Mouse (Mus musculus) kidney, adult 11 months (tissue): ENCODE results near the gene Rab7b.

Experiments used
- DNase-seq: peaks from one replicate; pipeline ENCODE4 v3.0.0; 2022

Gene Rab7b

DNA sequence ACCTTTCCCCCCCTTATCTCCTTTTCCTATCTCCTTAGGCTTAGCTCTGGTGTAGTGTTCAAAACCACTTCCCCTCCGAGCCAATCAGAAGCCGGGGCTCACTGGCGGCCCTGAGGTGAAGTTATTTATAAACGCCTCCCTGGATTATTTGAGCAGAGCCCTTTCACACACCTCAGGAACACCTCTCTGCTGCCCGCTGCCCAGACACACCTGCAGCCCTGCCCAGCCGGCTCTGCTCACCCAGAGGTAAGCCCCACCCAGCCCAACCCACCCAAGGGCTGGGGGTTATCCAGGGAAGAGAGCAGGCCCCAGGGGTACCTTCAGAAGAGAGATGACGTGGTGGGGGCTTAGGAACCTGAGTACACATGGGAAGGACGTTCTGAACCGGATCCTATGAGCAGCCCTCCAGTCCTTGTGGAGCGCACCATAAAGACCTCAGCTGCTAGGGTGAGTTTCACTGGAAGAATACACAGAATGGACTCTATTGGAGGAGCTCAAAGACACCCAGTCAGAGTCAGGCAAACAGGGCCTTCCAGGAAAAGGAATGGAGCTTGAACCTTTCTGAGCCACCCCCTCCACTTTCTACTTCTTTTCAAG, 55.5 kb downstream of the Rab7b start, which contains the start of gene Slc26a9:
Slc26a9 (plus strand) TSS at position 155 of the 597 bp plus-strand sequence.
- no peak for DNase-seq

DNA sequence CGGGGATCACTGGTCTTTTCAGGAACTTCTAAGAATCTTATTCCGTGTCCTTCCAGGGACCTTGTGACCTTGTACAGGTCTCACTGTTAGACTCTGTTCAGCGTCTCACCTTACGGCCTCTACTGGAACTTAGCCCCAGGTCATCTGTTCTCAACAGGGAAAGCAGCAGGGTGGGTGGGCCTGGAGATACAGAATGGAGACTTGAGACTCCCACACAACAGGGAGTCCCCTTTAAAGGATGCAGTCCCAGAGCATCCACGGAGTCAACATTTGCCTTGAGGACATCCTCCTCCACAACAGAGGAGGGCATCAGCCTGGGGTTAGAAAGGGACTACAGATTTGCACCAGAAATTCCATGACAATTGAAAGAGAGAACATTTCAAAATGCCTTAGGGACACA, 56.9 kb downstream of the Rab7b start:
- no peak for DNase-seq

DNA sequence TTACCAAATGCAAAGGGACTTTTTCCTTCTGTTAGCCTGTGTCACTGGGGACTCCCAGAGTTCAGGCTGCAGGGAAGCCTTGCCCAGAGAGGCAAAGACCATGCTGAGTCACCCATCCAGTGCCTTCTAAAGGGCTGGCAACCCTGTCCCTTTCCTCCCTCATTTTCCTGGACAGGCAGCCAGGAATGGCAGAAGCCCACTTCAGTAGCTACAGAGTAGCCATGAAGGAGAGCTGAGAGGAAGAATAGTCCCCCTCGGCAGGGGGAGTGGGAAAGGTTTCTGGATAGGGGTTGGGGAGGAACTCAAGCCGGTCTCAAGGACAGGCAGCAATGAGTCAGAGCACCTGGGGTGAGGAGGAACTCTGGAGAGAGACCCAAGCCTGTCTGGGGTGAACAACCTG, 59.3 kb downstream of the Rab7b start:
- no peak for DNase-seq

DNA sequence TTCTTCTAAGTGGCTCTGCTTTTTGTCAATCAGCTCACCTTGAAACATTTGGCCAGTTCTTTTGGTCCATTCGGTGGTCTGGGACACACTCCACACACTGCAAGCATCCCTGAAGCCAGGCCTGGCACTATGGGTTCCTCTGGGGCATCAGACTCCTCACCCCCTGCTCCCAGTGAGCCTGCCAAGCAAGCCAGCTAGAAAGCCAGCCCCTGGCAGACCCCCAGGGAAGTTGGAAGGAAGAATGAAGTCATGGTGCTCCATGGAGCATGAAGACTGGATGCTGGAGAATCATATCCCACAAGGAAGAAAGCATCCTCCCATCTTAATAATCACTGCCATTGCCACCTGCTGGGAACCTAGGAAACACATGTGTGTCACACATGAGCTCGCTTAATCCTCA, 60.1 kb downstream of the Rab7b start:
- DNase-seq, result no peak

DNA sequence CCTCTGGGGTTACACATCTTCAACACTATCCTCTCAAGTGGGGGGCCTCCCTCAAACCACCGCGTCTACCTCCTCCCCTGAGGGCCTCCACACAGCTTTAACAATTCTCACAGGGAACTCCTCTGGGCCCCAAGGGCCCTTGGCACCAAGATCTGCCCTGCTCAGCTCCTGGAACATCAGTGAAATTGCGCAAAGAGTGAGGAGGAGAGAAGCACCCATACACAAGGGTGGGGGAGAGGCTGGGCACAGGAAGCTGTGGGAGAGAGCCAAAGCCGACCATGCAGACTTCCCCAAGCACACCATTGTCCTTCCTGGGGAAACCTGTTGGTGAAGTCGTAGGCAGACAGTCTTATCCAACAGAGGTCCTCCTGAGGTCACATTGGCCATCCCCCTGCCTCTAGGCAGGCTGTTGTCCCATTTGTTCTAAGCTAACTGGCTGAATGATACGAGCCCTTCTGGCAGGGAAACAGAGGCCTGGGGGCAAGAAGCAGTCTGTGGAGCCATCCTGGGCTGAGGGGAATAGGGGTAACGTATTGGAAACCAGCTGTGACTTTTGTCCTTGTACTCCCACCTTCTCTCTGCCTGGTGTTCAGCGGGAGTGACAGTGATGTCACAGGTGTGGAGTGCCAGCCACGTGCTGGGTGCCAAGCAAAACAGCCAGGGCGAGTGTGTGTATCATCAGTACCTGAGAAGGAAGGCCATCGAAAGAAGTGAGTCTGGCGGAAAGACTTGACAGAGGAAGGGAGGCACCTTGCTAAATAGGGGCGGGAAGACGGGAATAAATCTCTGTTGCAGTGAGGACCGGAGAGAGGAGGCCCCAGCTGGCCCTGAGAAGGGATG, 61.4 kb downstream of the Rab7b start:
- DNase-seq, result no peak

DNA sequence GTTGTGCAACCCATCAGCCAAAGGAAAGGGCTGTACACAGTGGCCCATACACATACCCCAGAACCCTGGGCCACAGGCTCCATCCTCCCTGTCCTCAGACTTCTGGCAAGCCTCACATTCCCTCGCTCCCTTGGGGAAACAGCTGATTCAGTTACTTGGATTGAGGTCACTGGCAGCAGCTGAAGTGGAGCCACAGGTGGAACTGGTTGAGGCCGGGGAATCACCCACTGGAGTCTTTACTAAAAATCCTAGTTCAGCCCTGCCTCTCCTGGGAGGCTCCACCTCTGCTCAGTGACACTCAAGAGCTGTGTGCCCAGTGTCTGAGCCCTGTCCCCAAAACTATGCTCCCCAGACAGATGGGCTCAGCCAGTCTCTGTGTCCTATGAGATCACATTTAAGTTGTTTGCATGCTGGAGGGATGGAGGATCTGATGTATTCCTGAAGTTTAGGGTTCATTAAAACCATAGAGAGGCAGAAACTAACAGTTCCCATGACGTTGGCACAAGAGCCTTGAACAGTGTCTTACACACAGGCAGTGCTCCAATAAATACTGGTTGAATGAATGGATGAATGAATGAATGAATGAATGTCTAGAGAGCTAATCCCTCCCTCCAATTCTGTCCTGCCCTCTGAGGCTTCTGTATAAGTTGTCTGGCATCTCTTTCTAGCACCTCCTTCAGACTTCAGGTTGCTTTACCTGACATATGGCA, 62.8 kb downstream of the Rab7b start:
- no peak for DNase-seq

DNA sequence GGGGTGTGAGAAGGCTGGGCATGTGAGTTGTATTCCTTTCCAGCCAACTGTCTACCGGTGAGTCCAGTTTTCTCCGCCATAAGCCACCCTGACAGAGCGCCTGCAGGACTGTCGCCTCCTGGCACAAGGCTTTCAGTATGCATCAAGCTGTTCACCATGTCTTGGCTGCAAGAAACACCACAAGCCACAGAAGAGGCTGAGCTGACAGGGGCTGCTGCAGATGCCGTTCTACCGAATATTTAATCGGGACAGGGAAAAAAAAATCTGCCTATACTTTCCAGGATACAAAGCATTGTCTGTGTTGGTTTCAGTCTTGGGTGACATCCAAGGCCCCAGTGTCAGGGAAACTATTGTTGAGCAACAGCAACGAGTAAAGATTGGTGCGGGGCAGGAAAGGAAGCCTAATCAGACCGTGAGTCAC, 63.4 kb downstream of the Rab7b start:
- no peak for DNase-seq

DNA sequence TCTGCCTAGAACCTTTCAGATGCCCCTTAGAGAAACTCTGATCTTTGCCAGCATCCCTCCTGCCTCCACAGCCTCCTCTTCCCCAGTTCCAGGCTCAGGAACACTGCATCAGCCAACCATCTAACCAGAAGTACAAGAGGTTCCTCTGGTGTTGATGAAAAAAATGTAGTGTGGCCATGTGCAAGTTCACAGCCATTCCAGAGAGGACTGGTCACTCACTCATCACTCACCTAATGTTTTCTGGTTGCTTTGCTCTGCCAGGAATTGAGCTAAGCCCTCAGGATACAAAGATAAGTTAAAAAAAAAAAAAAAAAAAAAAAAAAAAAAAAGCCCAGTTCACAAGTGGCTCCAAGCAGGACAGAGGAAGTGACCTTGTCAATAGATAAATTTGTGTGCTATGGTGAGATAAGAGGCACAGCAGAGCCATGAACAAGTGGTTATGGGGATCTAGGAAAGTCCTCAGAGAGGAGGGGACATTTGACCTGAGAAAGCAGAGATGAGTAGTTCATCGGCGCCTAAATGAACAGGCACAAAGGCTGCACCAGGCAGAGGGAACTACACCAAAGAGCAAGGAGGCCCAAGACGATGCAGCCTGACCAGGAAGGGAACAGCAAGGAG, 65.8 kb downstream of the Rab7b start:
- no peak for DNase-seq

DNA sequence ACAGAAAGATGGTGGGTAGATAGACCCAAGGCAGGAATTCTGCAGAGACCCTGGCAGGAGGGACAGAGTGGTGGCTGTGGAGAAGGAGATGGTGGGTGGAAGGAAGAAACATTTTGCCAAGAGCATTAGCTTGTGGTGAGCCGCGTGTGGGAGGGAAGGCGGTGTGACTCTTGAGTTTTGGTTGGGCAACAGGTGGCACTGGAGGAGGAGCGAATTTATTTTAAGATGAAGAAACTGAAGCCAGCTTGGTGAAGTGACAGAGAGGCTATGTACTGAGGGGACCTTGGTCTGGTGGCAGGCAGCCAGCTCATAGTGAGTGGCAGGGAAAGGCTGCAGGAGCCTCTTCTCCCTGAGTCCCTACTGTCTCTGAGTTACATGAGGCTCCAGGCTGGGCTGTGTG, 66.4 kb downstream of the Rab7b start:
- no peak for DNase-seq

DNA sequence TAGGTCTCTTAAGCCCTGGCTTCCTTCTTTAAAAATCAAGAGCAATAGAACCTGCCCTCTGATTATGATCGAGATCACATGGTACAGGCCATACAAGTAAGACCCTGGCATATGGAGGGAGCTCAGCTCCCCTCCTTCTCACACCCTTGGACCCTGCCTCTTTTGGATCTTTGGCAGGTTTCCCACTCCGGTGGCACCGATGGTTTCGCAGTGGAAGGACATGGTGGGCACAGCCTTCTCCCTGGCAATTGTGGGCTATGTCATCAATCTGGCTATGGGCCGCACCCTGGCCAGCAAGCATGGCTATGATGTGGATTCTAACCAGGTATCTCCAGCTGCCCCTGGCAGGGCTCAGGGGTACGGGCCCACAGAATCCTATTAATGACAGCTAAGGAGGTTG, 68.7 kb downstream of the Rab7b start:
- no peak for DNase-seq

DNA sequence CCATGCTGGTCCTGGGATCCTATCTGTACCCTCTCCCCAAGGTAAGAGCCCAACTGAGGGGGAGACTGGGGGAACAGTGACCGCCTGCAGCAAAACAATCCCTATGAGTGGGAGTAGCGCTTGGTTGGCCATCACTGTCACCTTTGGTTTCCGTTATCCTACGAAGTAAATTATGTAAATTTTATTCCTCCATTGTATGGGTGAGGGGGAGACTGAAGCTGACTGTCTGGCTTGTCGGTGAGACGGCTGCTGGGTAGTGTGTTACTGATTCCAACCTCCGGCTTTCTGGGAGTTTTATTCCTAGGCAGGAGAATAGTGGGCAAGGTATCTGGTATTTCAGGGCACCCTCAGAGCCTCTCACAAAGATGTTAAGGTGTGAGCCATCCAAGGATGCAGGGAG, 70.3 kb downstream of the Rab7b start:
- no peak for DNase-seq

DNA sequence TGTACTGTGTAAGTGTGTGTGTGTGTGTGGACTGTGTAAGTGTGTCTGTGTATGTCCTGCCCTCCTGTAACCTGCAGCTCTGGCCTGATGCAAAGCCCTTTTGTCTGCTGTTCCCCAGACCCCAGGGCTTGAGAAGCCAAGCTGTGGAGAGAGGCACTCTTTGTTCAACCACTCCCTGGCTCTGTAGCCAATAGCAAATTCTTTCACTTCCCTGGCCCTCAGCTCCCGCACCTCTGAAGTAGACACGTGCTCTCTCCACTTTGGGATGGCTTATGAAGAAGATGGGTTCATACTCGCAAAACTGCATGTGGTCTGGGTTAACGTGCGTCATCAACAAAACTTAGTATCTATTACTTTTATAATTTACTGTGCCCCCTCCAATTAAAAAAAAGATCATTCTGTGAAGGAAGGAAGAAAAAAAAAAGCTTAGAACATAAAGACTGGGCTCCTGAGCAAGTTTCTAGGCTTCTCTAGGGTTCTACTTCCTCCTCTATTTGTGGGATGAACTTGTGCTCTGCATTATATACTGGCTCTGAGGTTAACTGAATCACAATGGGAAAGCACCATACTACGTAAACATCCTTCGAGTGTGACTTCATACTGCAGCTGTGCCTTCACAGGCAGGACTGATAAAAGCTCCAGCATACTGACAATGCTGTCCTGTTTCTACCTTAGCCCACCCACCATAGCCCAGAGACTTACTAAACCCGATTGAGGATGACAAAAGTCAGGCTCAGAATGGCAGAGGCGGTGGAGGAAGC, 71.4 kb downstream of the Rab7b start:
- DNase-seq, result no peak

DNA sequence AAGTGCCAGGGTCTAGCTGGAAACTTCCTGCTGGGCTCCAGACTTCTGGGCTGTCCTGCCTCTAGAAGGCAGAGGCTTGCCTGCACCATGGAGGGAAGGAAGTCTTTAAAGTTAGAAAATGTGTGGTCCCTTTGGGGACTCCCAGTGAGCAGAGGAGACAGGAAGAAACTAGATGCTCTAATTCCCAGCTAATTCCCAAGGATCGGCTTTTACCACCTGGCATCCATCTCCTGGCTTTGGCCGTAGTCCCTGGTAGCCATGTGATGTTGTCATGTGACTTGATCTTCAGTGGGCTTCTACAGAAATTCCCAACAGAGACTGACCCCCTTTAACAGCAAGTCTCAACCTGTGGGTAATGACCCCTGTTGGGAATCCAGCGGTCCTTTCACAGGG, 71.9 kb downstream of the Rab7b start:
- DNase-seq, result no peak

DNA sequence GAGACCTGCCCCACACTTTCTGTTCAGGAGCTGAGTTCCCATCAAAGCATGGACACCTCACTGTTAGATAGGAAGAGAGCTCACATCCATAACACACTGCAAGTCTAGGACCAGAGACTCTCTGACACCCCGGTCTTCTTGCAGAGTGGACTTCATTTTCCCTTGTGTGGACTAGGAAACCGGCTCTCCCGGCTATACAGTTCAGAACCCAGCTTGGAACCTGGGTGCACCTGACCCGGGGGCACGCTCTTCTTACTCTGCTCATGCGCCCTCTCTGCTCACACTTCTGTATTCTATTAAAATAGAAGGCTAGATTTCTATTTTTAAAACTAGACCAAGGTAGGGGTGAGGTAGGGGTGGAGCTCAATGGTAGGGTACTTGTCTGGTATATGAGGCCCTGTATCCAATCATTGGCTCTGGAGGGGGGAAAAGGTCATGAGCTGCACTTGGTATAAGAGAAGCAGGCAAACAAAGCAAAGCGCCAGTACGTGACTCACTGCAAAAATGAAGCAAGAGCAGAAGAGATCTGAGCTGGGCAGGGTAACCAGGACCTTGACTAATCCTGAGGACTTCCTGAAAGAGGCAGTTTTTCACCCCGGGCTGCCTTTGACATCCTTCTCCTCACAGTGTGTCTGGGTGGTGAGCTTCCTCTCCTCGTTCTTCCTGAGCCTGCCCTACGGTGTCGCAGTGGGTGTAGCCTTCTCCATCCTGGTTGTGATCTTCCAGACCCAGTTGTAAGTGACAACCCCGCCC, 72.8 kb downstream of the Rab7b start:
- DNase-seq, result no peak

DNA sequence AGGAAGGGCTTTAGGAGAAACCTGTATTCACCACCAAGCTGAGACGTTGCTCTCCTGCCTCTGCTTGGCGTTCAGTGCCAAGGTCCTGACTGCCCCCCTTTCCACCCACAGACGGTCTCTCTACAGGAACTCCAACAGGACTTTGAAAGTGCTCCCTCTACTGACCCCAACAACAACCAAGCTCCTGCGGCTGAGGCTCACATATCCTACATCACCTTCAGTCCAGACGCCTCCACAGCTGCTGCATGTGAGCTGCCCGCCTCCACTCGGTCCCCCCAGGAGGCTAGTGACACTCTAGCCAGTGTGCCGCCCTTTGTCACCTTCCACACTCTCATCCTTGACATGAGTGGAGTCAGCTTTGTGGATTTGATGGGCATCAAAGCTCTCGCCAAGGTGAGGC, 75.2 kb downstream of the Rab7b start:
- DNase-seq, result no peak

DNA sequence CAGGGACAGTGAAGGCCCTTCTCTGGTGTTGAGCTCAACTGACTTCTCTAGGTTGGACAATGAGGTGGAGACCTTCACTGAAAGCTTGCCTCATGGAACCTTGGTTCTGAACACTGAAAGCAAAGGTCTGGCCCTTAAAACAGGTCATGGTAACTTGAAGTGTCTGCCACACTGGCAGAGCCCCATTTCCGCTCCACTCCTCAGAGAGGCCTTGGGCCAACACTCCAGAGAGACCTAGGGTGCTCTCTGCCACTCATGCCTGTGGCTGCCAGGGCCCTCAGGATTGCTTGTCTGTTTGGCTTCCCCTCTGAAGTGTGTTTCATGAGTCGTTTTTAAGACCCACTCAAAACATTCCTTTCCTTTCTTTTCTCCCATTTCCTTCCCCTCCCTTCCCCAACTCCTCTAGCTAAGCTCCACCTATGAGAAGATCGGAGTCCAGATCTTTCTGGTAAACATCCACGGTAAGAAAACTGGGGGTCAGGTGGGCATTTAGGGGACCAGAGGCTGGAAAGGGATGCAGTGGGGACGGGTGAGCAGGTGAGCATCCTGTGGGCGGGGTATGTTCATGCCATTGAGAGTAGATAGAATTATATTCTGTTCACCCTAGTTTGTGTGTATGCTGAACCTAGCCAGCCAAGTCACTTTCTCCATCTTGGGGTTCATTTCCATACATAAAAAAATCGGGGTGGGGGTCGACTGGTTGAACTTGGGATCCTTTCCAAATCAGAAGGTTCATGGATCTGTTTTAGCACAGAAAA, 76.3 kb downstream of the Rab7b start:
- no peak for DNase-seq
